Mouse (Mus musculus) limb, embryonic 14.5 days (tissue): ENCODE results near the gene Bmpr1a. TPM values are rescaled to one million over a fixed set of nuclear protein-coding genes. Genes with fewer than 3 reads are reported as not detected.

ENCODE experiments used
- ATAC-seq: fragments of 200-750 bp; cut with Nextera tagmentation; 2 replicates; pipeline ENCODE4 v1.8.0; 2017; ENCODE audit warnings: low read depth, moderate number of reproducible peaks, moderate TSS enrichment; ENCODE audit not compliant: low FRiP score
- DNase-seq: peaks from one replicate; pipeline ENCODE4 v3.0.0-alpha.2; 2015; ENCODE audit warnings: low spot score
- H3K27ac ChIP-seq: fragments of 300-500 bp; sonication (generic); replicated peaks from 2 replicates; pipeline ENCODE4 v1.5.1; 2014; ENCODE audit warnings: low read depth, mild to moderate bottlenecking, low read length, moderate library complexity, mixed read lengths
- H3K27me3 ChIP-seq: fragments of 300-500 bp; sonication (generic); 2 replicates; pipeline ENCODE4 v1.6.1; 2014; ENCODE audit warnings: low read length, mixed read lengths; ENCODE audit not compliant: control insufficient read depth, insufficient read depth
- H3K36me3 ChIP-seq: fragments of 300-500 bp; sonication (generic); 2 replicates; pipeline ENCODE4 v1.6.1; 2014; ENCODE audit warnings: mild to moderate bottlenecking, low read length, moderate library complexity, mixed read lengths; ENCODE audit not compliant: control insufficient read depth, insufficient read depth
- H3K4me1 ChIP-seq: fragments of 300-500 bp; sonication (generic); 2 replicates; pipeline ENCODE4 v1.6.1; 2014; ENCODE audit warnings: antibody characterized with exemption, low read length, mixed read lengths; ENCODE audit not compliant: control insufficient read depth, insufficient read depth
- H3K4me2 ChIP-seq: fragments of 300-500 bp; sonication (generic); replicated peaks from 2 replicates; pipeline ENCODE4 v1.6.1; 2014; ENCODE audit warnings: low read depth, mild to moderate bottlenecking, low read length, moderate library complexity; ENCODE audit not compliant: severe bottlenecking
- H3K4me3 ChIP-seq: fragments of 300-500 bp; sonication (generic); replicated peaks from 2 replicates; pipeline ENCODE4 v1.5.1; 2014; ENCODE audit warnings: low read length
- H3K9ac ChIP-seq: fragments of 300-500 bp; sonication (generic); 2 replicates; pipeline ENCODE4 v1.6.1; 2014; ENCODE audit warnings: mild to moderate bottlenecking, low read depth, low read length, moderate library complexity; ENCODE audit not compliant: severe bottlenecking
- H3K9me3 ChIP-seq: fragments of 300-500 bp; sonication (generic); 2 replicates; pipeline ENCODE4 v1.6.1; 2016; ENCODE audit warnings: low read length; ENCODE audit not compliant: control insufficient read depth
- POLR2A ChIP-seq: fragments of 200-500 bp; IDR thresholded peaks from 2 replicates; pipeline ENCODE4 v1.8.0; 2012; ENCODE audit warnings: inconsistent platforms, mild to moderate bottlenecking, moderate library complexity, borderline replicate concordance; ENCODE audit not compliant: insufficient read depth, insufficient read length; ENCODE audit errors: extremely low read depth
- whole genome bisulfite sequencing: fragments of 180-500 bp; shearing (Covaris S2); extraction: QIAGEN DNeasy Blood & Tissue Kit; methylation state at CpG from one replicate; pipeline ENCODE4 v1.1.7; 2014; 5-methylcytosine and 5-hydroxymethylcytosine counted together
- polyA plus RNA-seq, 2 experiments: library from polyadenylated mRNA; depleted of rRNA in 1 of 2; stranded (reverse) in 1 of 2; unstranded in 1 of 2; fragments of >200 nt; fragmentation: Nextera tagmentation in 1 of 2; extraction: Ambion mirVana in 1 of 2; gene quantifications; 2 replicates each; pipeline versions ENCODE4 v1.2.1 to v1.2.3; 2012 to 2014

Gene Bmpr1a
- polyA plus RNA-seq, 2 experiments: 44.3 to 72.1 TPM

GRCm38 (mm10) chr14:34375941-34376340 lies 127.2 kb downstream of the Bmpr1a start:
- Histone ChIP-seq H3K4me3 (no peak overlapping the region), H3K9me3 (no peaks in the 10 kb centered on the region), H3K9ac (no peak overlapping the region), H3K27me3 (no peaks in the 10 kb centered on the region), H3K27ac (no peak overlapping the region), H3K4me2 (no peak overlapping the region), H3K4me1 (peaks cover 17% of the 10 kb centered on the region), H3K36me3 (no peaks in the 10 kb centered on the region)
- no peak for ATAC-seq
- no peak for DNase-seq
- 64% methylated on average over 5 of the region's 5 CpGs for WGBS
- TF ChIP-seq POLR2A: no peak

GRCm38 (mm10) chr14:34375415-34375904 lies 127.7 kb downstream of the Bmpr1a start, which contains the start of gene Mmrn2:
Mmrn2 (plus strand) TSS chr14:34375465.
- peaks cover 17% of the 10 kb centered on the region for H3K4me1 ChIP-seq
- no peak within 1 kb of the TSS for H3K4me2 ChIP-seq

GRCm38 (mm10) chr14:34374577-34374976 lies 128.6 kb downstream of the Bmpr1a start, which contains the start of gene Sncg:
Sncg (minus strand) TSS chr14:34374789.
- H3K4me3 ChIP-seq: no peak within 1 kb of the TSS
- no peak for ATAC-seq
- no peaks in the 10 kb centered on the region for H3K27me3 ChIP-seq
- H3K4me1 ChIP-seq: peaks cover 17% of the 10 kb centered on the region
- H3K9ac ChIP-seq: no peak within 1 kb of the TSS
- no peak for TF ChIP-seq POLR2A
- no peak within 1 kb of the TSS for H3K27ac ChIP-seq
- WGBS: 41% methylated on average over 10 of the region's 10 CpGs
- no peaks in the 10 kb centered on the region for H3K9me3 ChIP-seq
- H3K4me2 ChIP-seq: no peak within 1 kb of the TSS
- DNase-seq: no peak
- H3K36me3 ChIP-seq: no peaks in the 10 kb centered on the region

More at GRCm38 (mm10) chr14:34375415-34375904, 127.7 kb downstream of the Bmpr1a start, which contains the start of gene Mmrn2:
- 80% methylated on average over 13 of the region's 13 CpGs for WGBS
- no peak for ATAC-seq
- no peaks in the 10 kb centered on the region for H3K36me3 ChIP-seq
- no peak within 1 kb of the TSS for H3K27ac ChIP-seq
- no peak for DNase-seq
- no peaks in the 10 kb centered on the region for H3K9me3 ChIP-seq
- H3K9ac ChIP-seq: no peak within 1 kb of the TSS
- no peak for TF ChIP-seq POLR2A
- H3K27me3 ChIP-seq: no peaks in the 10 kb centered on the region
- H3K4me3 ChIP-seq: no peak within 1 kb of the TSS

- H3K4me1 ChIP-seq: peaks cover 11% of the 10 kb centered on the region
- no peak overlapping the region for H3K4me2 ChIP-seq
- no peak for TF ChIP-seq POLR2A
- no peaks in the 10 kb centered on the region for H3K27me3 ChIP-seq
- ATAC-seq: no peak
- no peaks in the 10 kb centered on the region for H3K9me3 ChIP-seq
- H3K9ac ChIP-seq: no peak overlapping the region
- H3K36me3 ChIP-seq: no peaks in the 10 kb centered on the region
- no peak overlapping the region for H3K4me3 ChIP-seq
- no peak overlapping the region for H3K27ac ChIP-seq
- no peak for DNase-seq
- WGBS: 73% methylated on average over 6 of the region's 6 CpGs
Observed at GRCm38 (mm10) chr14:34373581-34373980, 129.6 kb downstream of the Bmpr1a start.

- no peak for TF ChIP-seq POLR2A
- H3K27ac ChIP-seq: no peak overlapping the region
- no peaks in the 10 kb centered on the region for H3K27me3 ChIP-seq
- H3K4me1 ChIP-seq: peaks cover 5% of the 10 kb centered on the region; the same call in 1 of the 2 replicates
- no peak overlapping the region for H3K9ac ChIP-seq
- no peaks in the 10 kb centered on the region for H3K36me3 ChIP-seq
- WGBS: 80% methylated on average over 6 of the region's 6 CpGs
- H3K4me2 ChIP-seq: no peak overlapping the region
- no peak for DNase-seq
- no peak overlapping the region for H3K4me3 ChIP-seq
- ATAC-seq: no peak
- no peaks in the 10 kb centered on the region for H3K9me3 ChIP-seq
Observed at GRCm38 (mm10) chr14:34372646-34373045, 130.5 kb downstream of the Bmpr1a start.

- DNase-seq (no peak), ATAC-seq (no peak)
- Histone ChIP-seq H3K36me3 (no peaks in the 10 kb centered on the region), H3K4me2 (no peak overlapping the region), H3K9me3 (no peaks in the 10 kb centered on the region), H3K27ac (no peak overlapping the region), H3K4me3 (no peak overlapping the region), H3K9ac (no peak overlapping the region), H3K4me1 (peaks cover 5% of the 10 kb centered on the region; the same call in 1 of the 2 replicates), H3K27me3 (no peaks in the 10 kb centered on the region)
- no peak for TF ChIP-seq POLR2A
- WGBS: 54% methylated on average over 2 of the region's 2 CpGs
Observed at GRCm38 (mm10) chr14:34371763-34372162, 131.4 kb downstream of the Bmpr1a start.
